Mouse (Mus musculus) kidney, postnatal 4 days (tissue): ENCODE results near the gene Nrip1.

ENCODE experiments used
- DNase-seq, 2 experiments: peaks; one replicate each; pipeline ENCODE4 v3.0.0; 2021; ENCODE audit warnings: mixed read lengths in 2 of 2

Gene Nrip1

GRCm38 (mm10) chr16:76312887-76313420, 60.7 kb downstream of the Nrip1 start:
- no peak for DNase-seq

- no peak for DNase-seq
Observed at GRCm38 (mm10) chr16:76310791-76311190, 62.8 kb downstream of the Nrip1 start.

- no peak for DNase-seq
Observed at GRCm38 (mm10) chr16:76310286-76310685, 63.3 kb downstream of the Nrip1 start.

GRCm38 (mm10) chr16:76309280-76309679, 64.3 kb downstream of the Nrip1 start:
- no peak for DNase-seq

- no peak for DNase-seq
Observed at GRCm38 (mm10) chr16:76307039-76307438, 66.6 kb downstream of the Nrip1 start.

GRCm38 (mm10) chr16:76306446-76306845, 67.2 kb downstream of the Nrip1 start:
- no peak for DNase-seq

- DNase-seq = no peak
Observed at GRCm38 (mm10) chr16:76303436-76303835, 70.2 kb downstream of the Nrip1 start.

- DNase-seq = no peak
Observed at GRCm38 (mm10) chr16:76301728-76302050, 71.9 kb downstream of the Nrip1 start.

GRCm38 (mm10) chr16:76301037-76301727, 72.4 kb downstream of the Nrip1 start:
- DNase-seq = no peak

GRCm38 (mm10) chr16:76300452-76300851, 73.2 kb downstream of the Nrip1 start:
- DNase-seq = no peak

GRCm38 (mm10) chr16:76299511-76299910, 74.1 kb downstream of the Nrip1 start:
- DNase-seq = no peak

GRCm38 (mm10) chr16:76295322-76295721, 78.3 kb downstream of the Nrip1 start:
- no peak for DNase-seq

GRCm38 (mm10) chr16:76294550-76294949, 79.1 kb downstream of the Nrip1 start:
- DNase-seq = no peak

- no peak for DNase-seq
Observed at GRCm38 (mm10) chr16:76293765-76294463, 79.7 kb downstream of the Nrip1 start.

- DNase-seq = no peak
Observed at GRCm38 (mm10) chr16:76293176-76293575, 80.5 kb downstream of the Nrip1 start.

- DNase-seq = no peak
Observed at GRCm38 (mm10) chr16:76292656-76293055, 81.0 kb downstream of the Nrip1 start.

- no peak for DNase-seq
Observed at GRCm38 (mm10) chr16:76291366-76291765, 82.3 kb downstream of the Nrip1 start.

GRCm38 (mm10) chr16:76289495-76289894, 84.1 kb downstream of the Nrip1 start:
- no peak for DNase-seq

- no peak for DNase-seq
Observed at GRCm38 (mm10) chr16:76283796-76284195, 89.8 kb downstream of the Nrip1 start.

- DNase-seq = no peak
Observed at GRCm38 (mm10) chr16:76281850-76282249, 91.8 kb downstream of the Nrip1 start.

GRCm38 (mm10) chr16:76280365-76280764, 93.3 kb downstream of the Nrip1 start:
- DNase-seq = no peak

GRCm38 (mm10) chr16:76276271-76276670, 97.4 kb downstream of the Nrip1 start:
- DNase-seq = no peak

GRCm38 (mm10) chr16:76275584-76275983, 98.0 kb downstream of the Nrip1 start:
- no peak for DNase-seq

- no peak for DNase-seq
Observed at GRCm38 (mm10) chr16:76275166-76275565, 98.5 kb downstream of the Nrip1 start.
